Mouse (Mus musculus) C2C12 (cell line): ENCODE results near the gene Synj2.

Experiments used
- CTCF ChIP-seq: IDR thresholded peaks from one replicate; pipeline ENCODE4 v1.5.1; 2011; ENCODE audit not compliant: control insufficient read depth, insufficient read depth, insufficient read length
- MAX ChIP-seq: IDR thresholded peaks from one replicate; pipeline ENCODE4 v1.6.1; 2011; ENCODE audit warnings: mild to moderate bottlenecking, control low read depth
- MYOD1 ChIP-seq: IDR thresholded peaks from one replicate; pipeline ENCODE4 v1.6.1; 2011; ENCODE audit warnings: low read depth; ENCODE audit not compliant: control insufficient read depth, insufficient read length
- USF1 ChIP-seq: IDR thresholded peaks from one replicate; pipeline ENCODE4 v1.6.1; 2011; ENCODE audit warnings: low read depth, mild to moderate bottlenecking, control low read depth, moderate library complexity

DNA sequence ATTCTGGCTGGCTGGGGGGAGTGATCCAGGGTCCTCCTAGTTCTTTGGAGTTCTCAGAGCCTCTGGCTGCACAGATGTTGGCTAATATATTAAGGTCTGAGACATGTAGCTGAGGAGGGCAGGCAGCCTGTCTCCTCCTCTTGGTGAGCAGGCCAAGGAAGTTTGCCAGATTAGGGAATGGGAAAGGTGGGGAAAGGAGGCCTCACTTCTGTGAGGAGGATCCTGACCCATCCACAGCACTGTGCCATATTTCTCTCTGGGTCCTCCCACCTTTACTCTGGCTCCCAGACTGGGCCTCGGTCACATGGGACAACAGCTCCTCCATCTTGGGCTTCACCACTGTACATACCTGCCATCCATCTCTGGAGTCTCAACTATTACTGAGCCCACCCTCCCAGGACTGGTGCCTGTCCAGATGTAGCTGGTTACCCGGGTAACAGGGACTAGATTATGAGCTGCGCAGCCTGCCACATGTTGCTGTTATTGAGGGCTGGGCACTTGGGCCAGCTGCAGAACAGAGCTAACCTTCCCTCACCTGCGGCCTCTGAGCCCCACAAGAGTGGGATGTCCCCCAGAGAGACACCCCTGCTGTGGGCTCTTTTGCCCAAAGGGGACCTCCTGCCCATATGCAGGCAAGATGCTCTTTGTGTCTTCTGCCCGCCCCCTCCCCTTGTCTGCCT lies 66.2 kb downstream of the Synj2 start:
- no peak for TF ChIP-seq USF1
- TF ChIP-seq MYOD1 = no peak
- no peak for TF ChIP-seq CTCF
- no peak for TF ChIP-seq MAX
